Mouse (Mus musculus) embryonic facial prominence, embryonic 14.5 days (tissue): ENCODE results near the gene Grcc10. TPM values are rescaled to one million over a fixed set of nuclear protein-coding genes. Genes with fewer than 3 reads are reported as not detected.

Source experiments
- ATAC-seq: fragments of 200-750 bp; cut with Nextera tagmentation; 2 replicates; pipeline ENCODE4 v1.8.0; 2017; ENCODE audit warnings: low read depth, moderate number of reproducible peaks, moderate TSS enrichment
- DNase-seq: peaks from one replicate; pipeline ENCODE4 v3.0.0-alpha.2; 2015; ENCODE audit warnings: low spot score
- H3K27ac ChIP-seq: fragments of 300-500 bp; sonication (generic); replicated peaks from 2 replicates; pipeline ENCODE4 v1.5.1; 2014; ENCODE audit warnings: low read depth, mild to moderate bottlenecking, low read length, moderate library complexity
- H3K27me3 ChIP-seq: fragments of 300-500 bp; sonication (generic); replicated peaks from 2 replicates; pipeline ENCODE4 v1.6.1; 2014; ENCODE audit warnings: low read length; ENCODE audit not compliant: control insufficient read depth, insufficient read depth
- H3K36me3 ChIP-seq: fragments of 300-500 bp; sonication (generic); 2 replicates; pipeline ENCODE4 v1.6.1; 2014; ENCODE audit warnings: low read length, mixed read lengths; ENCODE audit not compliant: control insufficient read depth, insufficient read depth
- H3K4me1 ChIP-seq: fragments of 300-500 bp; sonication (generic); 2 replicates; pipeline ENCODE4 v1.6.1; 2014; ENCODE audit warnings: antibody characterized with exemption, low read length; ENCODE audit not compliant: control insufficient read depth, insufficient read depth
- H3K4me2 ChIP-seq: fragments of 300-500 bp; sonication (generic); 2 replicates; pipeline ENCODE4 v1.6.1; 2014; ENCODE audit warnings: low read depth, mild to moderate bottlenecking, low read length, moderate library complexity, mixed read lengths
- H3K4me3 ChIP-seq: fragments of 300-500 bp; sonication (generic); 2 replicates; pipeline ENCODE4 v1.5.1; 2014; ENCODE audit warnings: low read depth, mild to moderate bottlenecking, low read length
- H3K9ac ChIP-seq: fragments of 300-500 bp; sonication (generic); 2 replicates; pipeline ENCODE4 v1.6.1; 2014; ENCODE audit warnings: low read depth, mild to moderate bottlenecking, low read length, moderate library complexity, mixed read lengths
- H3K9me3 ChIP-seq: fragments of 300-500 bp; sonication (generic); 2 replicates; pipeline ENCODE4 v1.6.1; 2016; ENCODE audit warnings: low read length; ENCODE audit not compliant: control insufficient read depth
- WGBS: fragments of 180-500 bp; shearing (Covaris S2); extraction: QIAGEN DNeasy Blood & Tissue Kit; methylation state at CpG from one replicate; pipeline ENCODE4 v1.1.7; 2014; 5-methylcytosine and 5-hydroxymethylcytosine counted together
- microRNA counts: library from miRNA; unstranded; fragments of <30 nt; microRNA quantifications from one replicate; lab custom pipeline; 2017
- microRNA-seq: library from miRNA; unstranded; fragments of <30 nt; microRNA quantifications from one replicate; pipeline ENCODE4, GENCODE M21; 2016; ENCODE audit warnings: borderline number of aligned reads
- polyA plus RNA-seq: library from polyadenylated mRNA; unstranded; fragments of >200 nt; fragmentation: Nextera tagmentation; extraction: Ambion mirVana; gene quantifications from 2 replicates; pipeline ENCODE4 v1.2.1, GENCODE M21; 2014

Grcc10 gene
- polyA plus RNA-seq, 1 experiment from 2014 or later: 392 TPM

GRCm38 (mm10) chr6:124693243-124693981 is 47.8 kb downstream of the Grcc10 start:
- no peak overlapping the region for H3K27ac ChIP-seq
- WGBS: 52% methylated on average over 15 of the region's 15 CpGs
- peak; percentile 51 for DNase-seq
- no peaks in the 10 kb centered on the region for H3K36me3 ChIP-seq
- H3K4me3 ChIP-seq: no peak overlapping the region
- peak; percentile 37; the same call in 1 of the 2 replicates for ATAC-seq
- no peak overlapping the region for H3K9ac ChIP-seq
- peaks cover 6% of the 10 kb centered on the region; the same call in 1 of the 2 replicates for H3K4me1 ChIP-seq
- H3K4me2 ChIP-seq: no peak overlapping the region
- H3K27me3 ChIP-seq: no peaks in the 10 kb centered on the region
- H3K9me3 ChIP-seq: no peaks in the 10 kb centered on the region

- WGBS: 86% methylated on average over 3 of the region's 3 CpGs
- ATAC-seq (no peak), DNase-seq (no peak)
- peaks cover 6% of the 10 kb centered on the region; the same call in 1 of the 2 replicates for H3K4me1 ChIP-seq
- no peak overlapping the region for H3K9ac ChIP-seq
- H3K9me3 ChIP-seq: no peaks in the 10 kb centered on the region
- H3K27me3 ChIP-seq: no peaks in the 10 kb centered on the region
- no peaks in the 10 kb centered on the region for H3K36me3 ChIP-seq
- no peak overlapping the region for H3K4me3 ChIP-seq
- no peak overlapping the region for H3K27ac ChIP-seq
- H3K4me2 ChIP-seq: no peak overlapping the region
Observed at GRCm38 (mm10) chr6:124690517-124690916, 50.7 kb downstream of the Grcc10 start.

MicroRNA genes within 50 kb of the gene (microRNA counts, 519-probe panel; counts per million panel counts)
- 2,729 counts per million, percentile 58 among the panel's probes with 10 or more counts for microRNA mmu-miR-141 (lab: Ali Mortazavi, UCI)
- 3,462 counts per million, percentile 81 among the panel's probes with 10 or more counts for microRNA mmu-miR-200c (lab: Ali Mortazavi, UCI)

Small RNA genes lying within 50 kb of the gene (microRNA-seq; reads per million reads assigned to microRNA genes)
- gene Mir141 (968 reads per million, percentile 75 among the genes with 10 or more reads in this experiment), gene Mir200c (5,632 reads per million, percentile 90 among the genes with 10 or more reads in this experiment)

Other genes with a start within 250 kb of the Grcc10 start
- 0.31 and 0.39 TPM in 2 replicates for gene C1rl, start 248.3 kb downstream of the Grcc10 start, polyA plus RNA-seq
- gene C1ra, start 229.0 kb downstream of the Grcc10 start, polyA plus RNA-seq: 2.8 and 3.4 TPM in 2 replicates
- gene C1s1, start 199.0 kb downstream of the Grcc10 start, polyA plus RNA-seq: 5.4 and 7.4 TPM in 2 replicates
- gene C1rb, start 171.1 kb downstream of the Grcc10 start, polyA plus RNA-seq: 0.10 TPM in 1 of 2 replicates, not detected in the other
- 0.11 and 0.22 TPM in 2 replicates for gene C1s2, start 105.3 kb downstream of the Grcc10 start, polyA plus RNA-seq
- 46.2 and 48.1 TPM in 2 replicates for gene Lpcat3, start 78.3 kb downstream of the Grcc10 start, polyA plus RNA-seq
- gene Emg1, start 29.2 kb downstream of the Grcc10 start, polyA plus RNA-seq: 172 and 175 TPM in 2 replicates
- gene Phb2, start 29.0 kb downstream of the Grcc10 start, polyA plus RNA-seq: 286 and 299 TPM in 2 replicates
- 14.3 and 16.1 TPM in 2 replicates for gene Ptpn6, start 2.7 kb downstream of the Grcc10 start, polyA plus RNA-seq
- gene Gm45234, start 14.6 kb upstream of the Grcc10 start, polyA plus RNA-seq: not detected in 2 replicates
- gene Atn1, start 15.2 kb upstream of the Grcc10 start, polyA plus RNA-seq: 13.8 and 14.9 TPM in 2 replicates
- gene Eno2, start 28.3 kb upstream of the Grcc10 start, polyA plus RNA-seq: 10.4 and 11.2 TPM in 2 replicates
- gene Lrrc23, start 38.4 kb upstream of the Grcc10 start, polyA plus RNA-seq: 1.9 and 13.2 TPM in 2 replicates
- 9.1 and 10.0 TPM in 2 replicates for gene Spsb2, start 67.3 kb upstream of the Grcc10 start, polyA plus RNA-seq
- gene Tpi1, start 72.9 kb upstream of the Grcc10 start, polyA plus RNA-seq: 861 and 874 TPM in 2 replicates
- gene Usp5, start 88.1 kb upstream of the Grcc10 start, polyA plus RNA-seq: 110 and 131 TPM in 2 replicates
- 107 and 131 TPM in 2 replicates for gene Cdca3, start 88.2 kb upstream of the Grcc10 start, polyA plus RNA-seq
- 2.9 and 3.5 TPM in 2 replicates for gene Gnb3, start 98.9 kb upstream of the Grcc10 start, polyA plus RNA-seq
- gene P3h3, start 116.4 kb upstream of the Grcc10 start, polyA plus RNA-seq: 49.5 and 57.0 TPM in 2 replicates
- gene Gpr162, start 122.6 kb upstream of the Grcc10 start, polyA plus RNA-seq: 0.95 and 1.5 TPM in 2 replicates
- gene Cd4, start 146.8 kb upstream of the Grcc10 start, polyA plus RNA-seq: 0.07 and 0.25 TPM in 2 replicates
- 1.9 and 2.4 TPM in 2 replicates for gene Lag3, start 170.3 kb upstream of the Grcc10 start, polyA plus RNA-seq
- gene Ptms, start 178.7 kb upstream of the Grcc10 start, polyA plus RNA-seq: 255 and 263 TPM in 2 replicates
- gene Mlf2, start 190.0 kb upstream of the Grcc10 start, polyA plus RNA-seq: 346 and 352 TPM in 2 replicates
- gene Cops7a, start 224.2 kb upstream of the Grcc10 start, polyA plus RNA-seq: 138 and 141 TPM in 2 replicates